Mouse (Mus musculus): ENCODE measurements at regions not wholly inside any gene's neighbourhood (a gene's known extent, or its start where the extent isn't known, plus 50 kb on each side); places are given as distances from the start of the nearest gene placed in this dataset.

DNA sequence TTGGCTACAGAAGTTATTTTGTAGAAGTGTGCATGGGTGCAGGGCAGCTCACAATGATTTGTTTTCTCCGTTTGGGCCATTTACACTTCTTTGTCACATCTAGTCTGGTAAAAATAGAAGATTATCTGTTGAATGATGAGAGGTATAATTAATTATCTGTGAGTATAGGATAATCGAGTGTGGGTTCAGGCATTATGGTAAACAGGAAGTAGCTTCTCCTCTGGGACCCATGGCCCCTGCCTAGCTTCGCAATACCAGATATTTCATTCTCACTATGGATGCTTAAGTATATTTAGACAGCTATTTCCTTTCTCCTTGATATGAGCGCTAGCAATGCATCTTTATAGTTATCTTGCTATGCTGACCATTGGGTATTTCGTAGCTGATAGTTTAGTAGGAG, 1373.7 kb upstream of the Pcdh20 start:
- ATAC-seq = no peak

DNA sequence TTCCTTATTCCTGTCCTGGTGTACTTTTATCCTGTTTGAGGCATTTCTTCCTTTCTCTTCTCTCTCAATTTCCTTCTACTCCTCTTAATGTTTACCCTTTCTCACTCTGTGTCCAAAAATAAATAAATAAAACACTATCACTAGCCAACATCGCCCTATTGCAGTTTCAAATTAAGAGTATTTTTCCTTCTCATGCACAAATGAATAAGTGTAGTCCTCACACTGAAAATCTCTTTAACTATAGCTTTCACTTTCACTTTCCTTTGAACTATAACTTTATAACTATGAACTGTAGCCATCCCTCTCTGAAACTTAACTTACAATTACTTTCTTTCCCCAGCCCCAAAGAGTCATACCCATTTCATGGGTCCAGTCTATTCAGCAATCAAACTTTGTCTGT, 1355.5 kb upstream of the Pcdh20 start:
- no peak overlapping the region for H3K27ac ChIP-seq
- H3K4me2 ChIP-seq (replicated peaks) = no peak overlapping the region
- no peak overlapping the region for H3K4me3 ChIP-seq (replicated peaks)
- H3K36me3 ChIP-seq = no peaks in the 10 kb centered on the region
- 73% methylated on average over 1 of the region's 1 CpGs for WGBS
- H3K27me3 ChIP-seq = no peaks in the 10 kb centered on the region
- ATAC-seq = no peak
- no peak overlapping the region for H3K9ac ChIP-seq (replicated peaks)
- H3K4me1 ChIP-seq (replicated peaks) = 0 out of 2 replicates have a peak, but pooled peaks cover 3% of the 10 kb centered on the region
- no peaks in the 10 kb centered on the region for H3K9me3 ChIP-seq

More for the DNA sequence above, 1373.7 kb upstream of the Pcdh20 start:
- no peak overlapping the region for H3K4me3 ChIP-seq (replicated peaks)
- no peaks in the 10 kb centered on the region for H3K27me3 ChIP-seq
- no peaks in the 10 kb centered on the region for H3K9me3 ChIP-seq
- WGBS = 93% methylated on average over 5 of the region's 5 CpGs
- no peak overlapping the region for H3K27ac ChIP-seq
- H3K9ac ChIP-seq (replicated peaks) = no peak overlapping the region
- no peaks in the 10 kb centered on the region for H3K36me3 ChIP-seq
- no peaks in the 10 kb centered on the region for H3K4me1 ChIP-seq (replicated peaks)
- H3K4me2 ChIP-seq (replicated peaks) = no peak overlapping the region

DNA sequence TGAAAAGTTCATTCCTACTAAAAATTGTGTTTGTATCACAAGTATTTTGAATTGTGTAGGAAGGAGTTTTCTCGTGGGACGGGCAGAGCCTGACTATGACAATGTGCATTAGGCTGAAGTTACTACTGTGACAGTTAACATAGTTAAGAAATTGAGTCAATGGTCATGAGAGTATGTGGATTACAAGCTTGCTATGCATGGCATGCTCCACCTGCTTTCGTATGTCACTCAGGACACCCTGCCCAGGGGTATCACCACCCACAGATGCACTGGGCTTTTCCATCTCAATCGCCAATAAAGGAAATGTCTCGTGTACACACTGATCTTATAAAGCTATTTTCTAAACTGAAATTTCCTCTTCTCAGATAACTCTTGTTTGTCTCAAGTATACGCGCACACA, 1354.8 kb upstream of the Pcdh20 start:
- H3K4me3 ChIP-seq (replicated peaks) = no peak overlapping the region
- no peak overlapping the region for H3K27ac ChIP-seq
- no peak overlapping the region for H3K4me2 ChIP-seq (replicated peaks)
- H3K9ac ChIP-seq (replicated peaks) = no peak overlapping the region
- no peak for ATAC-seq
- WGBS = 88% methylated on average over 7 of the region's 7 CpGs
- H3K9me3 ChIP-seq = no peaks in the 10 kb centered on the region
- H3K36me3 ChIP-seq = no peaks in the 10 kb centered on the region
- H3K4me1 ChIP-seq (replicated peaks) = 0 out of 2 replicates have a peak, but pooled peaks cover 3% of the 10 kb centered on the region
- no peaks in the 10 kb centered on the region for H3K27me3 ChIP-seq

DNA sequence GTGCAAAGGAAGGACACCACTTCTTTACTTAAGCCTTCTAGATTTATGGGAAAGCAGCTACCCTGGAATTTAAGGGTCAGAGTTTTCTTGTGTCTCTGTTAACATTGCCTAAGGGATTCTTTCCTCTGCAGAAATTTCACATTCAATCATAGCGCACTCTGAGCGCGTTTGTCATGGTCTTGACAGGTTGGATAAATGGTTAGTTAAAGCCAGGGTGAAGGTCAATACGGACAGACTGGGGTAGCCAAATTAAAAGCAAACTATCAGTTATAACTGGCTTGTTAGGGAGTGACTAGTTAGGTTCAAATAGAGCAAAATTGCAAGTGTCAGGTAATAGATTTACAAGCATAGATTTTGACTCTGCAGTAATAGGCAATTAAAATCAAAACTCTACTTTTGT, 1352.2 kb upstream of the Pcdh20 start:
- Histone ChIP-seq H3K4me1 (replicated peaks) (0 out of 2 replicates have a peak, but pooled peaks cover 3% of the 10 kb centered on the region), H3K36me3 (no peaks in the 10 kb centered on the region), H3K27me3 (no peaks in the 10 kb centered on the region), H3K27ac (no peak overlapping the region), H3K9me3 (no peaks in the 10 kb centered on the region), H3K9ac (replicated peaks) (no peak overlapping the region), H3K4me2 (replicated peaks) (no peak overlapping the region), H3K4me3 (replicated peaks) (no peak overlapping the region)
- ATAC-seq = no peak
- 49% methylated on average over 4 of the region's 4 CpGs for WGBS

DNA sequence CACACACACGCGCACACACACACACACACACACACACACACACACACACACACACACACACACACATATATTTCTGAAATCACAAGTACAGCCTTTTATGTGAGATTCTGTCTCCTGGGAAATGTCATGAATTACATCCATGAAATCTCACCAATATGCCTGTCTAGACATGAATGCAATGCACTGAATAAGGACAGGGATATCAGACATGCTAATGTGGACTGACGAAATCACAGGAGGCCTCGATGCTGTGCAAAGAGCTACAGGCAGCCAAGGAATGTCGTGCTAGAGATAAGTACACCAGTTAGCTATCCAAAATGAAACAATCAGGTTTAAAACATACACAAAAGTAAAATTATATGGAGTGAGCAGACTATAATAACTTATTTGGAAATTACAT, 1351.0 kb upstream of the Pcdh20 start:
- ATAC-seq = peak; percentile 65; the same call in 1 of the 2 replicates
- 51% methylated on average over 5 of the region's 5 CpGs for WGBS
- no peaks in the 10 kb centered on the region for H3K27me3 ChIP-seq
- H3K9me3 ChIP-seq = no peaks in the 10 kb centered on the region
- no peak overlapping the region for H3K27ac ChIP-seq
- no peak overlapping the region for H3K4me3 ChIP-seq (replicated peaks)
- H3K9ac ChIP-seq (replicated peaks) = no peak overlapping the region
- H3K4me2 ChIP-seq (replicated peaks) = no peak overlapping the region
- H3K36me3 ChIP-seq = no peaks in the 10 kb centered on the region
- 0 out of 2 replicates have a peak, but pooled peaks cover 3% of the 10 kb centered on the region for H3K4me1 ChIP-seq (replicated peaks)

DNA sequence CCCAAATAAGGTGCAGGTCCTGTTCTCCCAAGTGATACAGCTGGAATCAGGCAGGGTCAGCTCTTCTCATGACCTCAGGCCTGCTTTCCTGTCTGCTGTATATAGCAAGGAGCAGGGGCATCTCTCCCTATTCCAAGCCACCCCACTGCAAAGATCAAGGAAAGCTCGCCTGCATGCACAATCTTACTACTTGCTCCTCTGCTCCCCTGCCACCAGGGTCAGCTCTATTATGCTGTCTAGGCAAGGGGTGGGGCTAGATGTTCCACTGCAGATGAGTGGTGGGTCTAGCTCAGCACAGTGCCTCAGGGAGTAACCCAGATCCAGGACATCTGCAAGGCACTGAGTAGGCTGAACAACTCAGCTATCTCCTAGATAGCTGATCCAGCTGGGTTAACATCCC, 1335.6 kb upstream of the Pcdh20 start:
- H3K9ac ChIP-seq (replicated peaks) = no peak overlapping the region
- 60% methylated on average over 1 of the region's 1 CpGs for WGBS
- H3K27me3 ChIP-seq = no peaks in the 10 kb centered on the region
- ATAC-seq = no peak; the same call in 1 of the 2 replicates
- no peak overlapping the region for H3K27ac ChIP-seq
- H3K9me3 ChIP-seq = no peaks in the 10 kb centered on the region
- no peaks in the 10 kb centered on the region for H3K36me3 ChIP-seq
- no peak overlapping the region for H3K4me3 ChIP-seq (replicated peaks)
- H3K4me2 ChIP-seq (replicated peaks) = no peak overlapping the region
- no peaks in the 10 kb centered on the region for H3K4me1 ChIP-seq (replicated peaks)

DNA sequence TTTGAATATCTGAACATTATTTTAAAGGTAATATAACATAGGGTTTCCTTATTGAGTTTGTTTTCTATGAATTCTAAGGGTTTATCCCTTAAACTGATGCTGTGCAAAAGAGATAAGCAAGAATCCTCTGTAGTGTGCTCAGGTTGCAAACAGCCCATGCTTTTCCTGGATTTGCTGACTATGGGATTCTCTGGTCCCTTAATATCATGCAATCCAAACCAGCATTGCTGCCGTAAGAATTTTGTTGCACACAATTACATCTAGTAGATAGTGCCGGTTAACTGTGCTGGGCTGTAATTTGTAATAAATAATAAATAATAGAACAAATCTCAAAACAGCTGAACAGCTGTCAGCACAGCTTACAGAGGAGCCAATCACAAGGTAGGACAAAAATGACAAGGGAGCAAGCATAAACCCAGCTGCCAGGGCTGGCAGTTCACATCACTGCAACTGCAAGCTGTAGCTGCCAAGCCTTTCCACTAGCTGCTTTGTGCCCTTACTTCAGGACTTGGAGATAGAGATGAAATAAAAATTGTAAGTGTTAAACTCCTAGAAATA, 1333.6 kb upstream of the Pcdh20 start:
- Histone ChIP-seq H3K4me2 (replicated peaks) (no peak overlapping the region), H3K27me3 (no peaks in the 10 kb centered on the region), H3K27ac (no peak overlapping the region), H3K36me3 (no peaks in the 10 kb centered on the region), H3K4me3 (replicated peaks) (no peak overlapping the region), H3K9me3 (no peaks in the 10 kb centered on the region), H3K9ac (replicated peaks) (no peak overlapping the region), H3K4me1 (replicated peaks) (no peaks in the 10 kb centered on the region)
- ATAC-seq = peak; percentile 27; the same call in 1 of the 2 replicates
- 63% methylated on average over 2 of the region's 2 CpGs for WGBS

DNA sequence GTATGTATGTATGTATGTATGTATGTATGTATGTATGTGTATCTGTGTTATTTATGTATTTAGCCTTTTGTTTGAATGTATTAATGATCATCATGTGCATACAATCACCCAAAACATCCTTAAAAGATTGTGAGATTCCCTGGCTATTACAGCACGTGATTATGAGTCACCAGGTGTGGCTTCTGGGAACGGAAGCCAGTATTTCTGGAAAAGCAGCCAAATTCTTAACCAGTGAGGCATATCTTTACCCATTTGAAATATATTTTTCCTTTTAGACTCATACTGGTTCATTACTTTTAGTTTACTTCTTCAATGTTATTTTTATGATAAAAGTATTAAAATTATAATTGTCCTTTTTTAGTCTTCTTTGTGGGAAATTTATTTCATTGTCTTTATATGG, 1284.6 kb upstream of the Pcdh20 start:
- no peaks in the 10 kb centered on the region for H3K9me3 ChIP-seq
- H3K9ac ChIP-seq (replicated peaks) = no peak overlapping the region
- no peak overlapping the region for H3K27ac ChIP-seq
- H3K4me3 ChIP-seq (replicated peaks) = no peak overlapping the region
- no peaks in the 10 kb centered on the region for H3K4me1 ChIP-seq (replicated peaks)
- no peaks in the 10 kb centered on the region for H3K36me3 ChIP-seq
- ATAC-seq = no peak
- WGBS = 64% methylated on average over 2 of the region's 2 CpGs
- no peaks in the 10 kb centered on the region for H3K27me3 ChIP-seq
- no peak overlapping the region for H3K4me2 ChIP-seq (replicated peaks)

DNA sequence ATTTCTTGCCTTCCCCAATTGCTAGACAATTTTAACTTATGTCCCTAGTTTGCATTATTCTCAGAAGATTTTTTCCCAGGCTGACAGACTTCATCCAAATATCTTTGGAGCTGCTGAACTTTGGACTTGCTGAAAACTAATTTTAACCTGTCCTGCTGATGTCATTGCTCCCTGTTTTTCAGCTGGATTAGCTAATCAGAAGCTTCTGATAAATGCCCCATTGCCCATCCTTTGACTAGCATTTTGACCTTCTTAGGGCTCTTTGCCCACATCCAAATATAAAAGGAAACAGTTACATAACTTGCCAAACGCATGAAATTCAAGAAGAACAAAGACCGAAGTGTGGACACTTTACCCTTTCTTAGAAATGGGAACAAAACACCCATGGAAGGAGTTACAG, 1242.5 kb upstream of the Pcdh20 start:
- ATAC-seq = no peak
- H3K9me3 ChIP-seq = no peaks in the 10 kb centered on the region
- no peak overlapping the region for H3K4me2 ChIP-seq (replicated peaks)
- H3K27me3 ChIP-seq = no peaks in the 10 kb centered on the region
- 89% methylated on average over 2 of the region's 2 CpGs for WGBS
- no peak overlapping the region for H3K4me3 ChIP-seq (replicated peaks)
- H3K9ac ChIP-seq (replicated peaks) = no peak overlapping the region
- no peak overlapping the region for H3K27ac ChIP-seq
- H3K36me3 ChIP-seq = no peaks in the 10 kb centered on the region
- H3K4me1 ChIP-seq (replicated peaks) = no peaks in the 10 kb centered on the region
